Mouse (Mus musculus) cerebellum, postnatal 25 days (tissue): Measurements from ENCODE around the gene Rbfox1.

ENCODE experiments used
- DNase-seq, 2 experiments: peaks; one replicate each; pipeline ENCODE4 v3.0.0; 2021; ENCODE audit warnings: mixed read lengths in 2 of 2

Gene Rbfox1

DNA sequence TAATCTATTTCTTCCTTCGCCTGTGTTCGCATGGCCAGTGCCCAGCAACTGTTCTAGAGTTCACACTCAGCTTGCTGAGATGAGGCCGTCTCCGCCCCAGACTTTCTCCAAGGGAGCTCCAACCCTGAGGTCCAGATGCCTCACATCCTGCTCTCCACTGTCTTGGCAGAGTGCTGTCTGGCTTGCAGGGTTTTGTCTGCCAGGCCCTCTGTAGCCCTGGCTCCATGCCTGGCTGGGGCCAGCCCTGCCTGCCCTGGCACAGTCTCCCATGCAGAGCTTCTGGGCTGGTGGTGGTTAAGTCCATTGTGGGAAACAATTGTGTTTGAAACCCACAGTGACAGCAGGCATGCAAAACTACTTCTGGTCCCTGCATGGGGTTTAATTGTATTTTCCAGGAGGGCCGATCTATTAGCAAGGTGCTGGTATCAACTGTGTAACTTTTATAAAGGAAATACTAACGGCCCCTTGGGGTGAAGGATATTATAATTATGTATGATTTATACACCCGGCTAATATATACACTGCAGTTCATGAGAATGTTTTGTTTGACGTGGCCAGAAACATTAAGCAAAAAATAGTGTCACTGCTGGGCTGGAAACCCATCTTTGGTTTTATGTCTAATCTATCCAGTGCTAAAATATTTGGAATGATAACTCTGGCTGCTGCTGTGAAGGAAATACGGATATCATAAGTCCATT, 831.2 kb downstream of the Rbfox1 start:
- DNase-seq: peak; percentile 89 to 94

DNA sequence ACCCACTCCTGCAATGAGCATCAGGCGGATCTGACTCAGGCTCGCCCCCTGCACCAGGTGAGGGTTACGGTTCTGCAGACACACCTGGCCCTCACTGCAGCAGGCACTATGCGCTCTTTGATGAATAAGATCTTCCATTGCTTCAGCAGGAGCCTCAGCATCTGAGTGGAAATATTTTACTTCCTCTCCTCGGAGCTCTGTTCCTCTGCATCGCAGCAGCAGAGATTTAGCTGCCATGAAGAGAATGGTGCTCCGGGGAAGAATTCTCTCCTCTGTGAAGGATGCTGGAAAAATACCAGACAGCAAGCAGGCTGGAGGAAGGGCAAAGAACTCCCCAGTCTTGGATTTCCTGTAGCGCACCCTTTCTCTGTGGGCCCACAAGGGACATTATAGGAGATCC, 833.9 kb downstream of the Rbfox1 start:
- DNase-seq: no peak

DNA sequence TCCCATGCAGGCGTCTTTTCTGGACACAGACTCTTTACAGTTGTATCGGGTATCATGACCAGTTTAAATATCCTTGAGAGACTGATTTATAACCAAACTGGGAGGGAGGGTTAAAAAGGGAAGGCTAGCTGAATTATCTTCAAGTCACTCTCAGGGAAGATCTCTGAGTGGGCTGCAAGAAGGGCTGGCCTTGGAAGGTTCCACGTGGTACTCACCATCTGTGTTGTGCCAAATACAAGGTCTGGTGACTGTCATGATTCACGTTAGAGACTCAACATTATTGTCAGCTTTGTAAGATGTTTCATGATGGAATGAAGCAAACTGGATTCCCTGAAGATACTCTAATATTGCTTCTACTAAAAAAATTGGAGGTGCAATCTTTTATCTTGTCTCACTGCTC, 847.5 kb downstream of the Rbfox1 start:
- no peak for DNase-seq

DNA sequence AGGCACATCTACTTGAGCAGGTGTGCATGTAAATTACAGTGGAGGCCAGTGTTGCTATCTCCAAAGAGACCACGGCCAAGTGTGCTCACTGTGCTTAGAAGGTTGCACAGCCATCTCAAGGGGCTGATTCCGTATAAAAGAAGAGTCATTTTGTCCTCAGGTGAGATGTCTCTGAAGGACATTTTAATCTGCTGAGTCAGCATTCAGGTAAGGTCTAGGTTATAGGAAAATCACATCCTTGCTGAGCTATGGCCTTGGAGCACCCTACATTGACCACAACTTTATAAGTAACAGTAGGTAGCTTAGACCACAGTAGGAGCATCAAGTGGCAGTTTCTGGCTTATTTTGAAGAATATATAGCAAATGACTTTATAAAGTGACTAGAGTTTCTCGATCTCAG, 848.3 kb downstream of the Rbfox1 start:
- no peak for DNase-seq

DNA sequence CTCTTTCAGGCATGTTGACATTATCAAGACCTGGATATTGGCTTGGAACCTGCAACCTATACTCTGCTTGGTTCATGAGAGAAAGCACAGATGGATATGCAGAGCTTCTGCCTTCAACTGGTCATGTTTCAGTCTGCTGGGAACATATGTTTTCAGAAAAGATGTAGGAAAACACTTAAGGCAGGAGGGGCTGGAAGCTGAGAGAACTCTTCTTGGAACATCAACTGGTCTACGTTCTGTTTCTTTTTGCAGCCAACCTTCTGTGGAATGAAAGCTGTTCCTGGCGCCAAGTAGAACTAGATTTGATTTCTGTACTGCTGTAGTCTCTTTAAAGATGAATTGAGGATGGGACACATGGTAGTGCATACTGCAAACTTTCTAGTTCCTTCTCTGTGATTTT, 851.4 kb downstream of the Rbfox1 start:
- no peak for DNase-seq

DNA sequence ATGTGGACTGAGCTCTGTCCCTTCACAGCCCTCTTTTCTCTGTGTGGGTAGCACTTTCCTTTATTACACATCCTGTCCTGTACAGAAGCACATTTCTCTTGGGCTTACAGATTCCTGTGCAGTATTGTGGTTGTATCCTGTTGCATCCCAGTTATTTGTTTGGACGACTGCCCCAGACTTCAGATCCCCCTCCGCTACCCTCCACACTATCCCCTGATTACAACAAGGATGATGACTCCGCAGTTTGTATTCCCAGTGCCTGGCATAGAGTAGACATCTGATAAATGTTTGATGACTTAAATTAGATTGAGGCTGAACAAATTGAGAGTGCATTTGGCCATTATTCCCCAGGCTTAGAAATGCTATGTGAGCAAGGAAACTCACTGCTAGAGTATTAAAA, 851.8 kb downstream of the Rbfox1 start:
- DNase-seq: no peak

DNA sequence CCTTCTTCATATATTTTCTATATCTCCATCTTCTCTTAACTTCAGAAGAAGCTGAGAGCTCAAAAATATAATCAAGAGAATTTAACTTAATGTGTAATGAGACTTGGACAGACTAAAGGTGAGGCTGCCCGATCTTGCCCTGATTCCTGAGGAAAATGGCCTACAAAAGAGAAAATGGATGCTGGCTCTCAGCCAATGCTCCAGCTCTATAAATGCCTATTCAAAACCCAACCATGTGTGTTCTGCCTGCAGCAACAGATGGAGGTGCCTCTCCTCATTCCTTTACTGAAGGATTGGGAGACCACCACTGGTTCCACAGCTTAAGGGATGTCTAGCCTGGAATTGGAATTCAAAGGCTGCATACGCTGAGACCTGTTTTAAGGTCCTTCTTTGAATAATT, 861.0 kb downstream of the Rbfox1 start:
- peak; percentile 74 to 86 for DNase-seq

DNA sequence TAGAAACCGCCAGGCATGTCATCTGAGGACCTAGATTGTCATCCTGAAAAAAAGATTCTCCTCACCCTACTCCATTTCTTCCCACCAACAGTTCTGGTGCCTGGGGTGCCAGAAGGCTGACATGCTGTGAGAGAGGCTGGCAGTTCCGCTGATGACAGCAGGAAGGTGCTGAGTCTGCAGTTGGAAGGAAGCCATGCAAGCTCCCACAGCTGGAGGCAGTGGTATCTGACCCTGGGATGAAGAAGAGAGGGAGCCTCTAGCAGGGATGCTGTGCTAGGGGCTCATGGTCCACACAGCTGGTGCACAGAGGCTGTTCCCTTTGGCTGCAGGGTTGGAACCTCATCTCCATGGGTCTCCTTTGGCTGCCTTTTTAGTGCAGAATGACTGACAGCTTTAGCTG, 865.3 kb downstream of the Rbfox1 start:
- peak; percentile 53 to 55 for DNase-seq

DNA sequence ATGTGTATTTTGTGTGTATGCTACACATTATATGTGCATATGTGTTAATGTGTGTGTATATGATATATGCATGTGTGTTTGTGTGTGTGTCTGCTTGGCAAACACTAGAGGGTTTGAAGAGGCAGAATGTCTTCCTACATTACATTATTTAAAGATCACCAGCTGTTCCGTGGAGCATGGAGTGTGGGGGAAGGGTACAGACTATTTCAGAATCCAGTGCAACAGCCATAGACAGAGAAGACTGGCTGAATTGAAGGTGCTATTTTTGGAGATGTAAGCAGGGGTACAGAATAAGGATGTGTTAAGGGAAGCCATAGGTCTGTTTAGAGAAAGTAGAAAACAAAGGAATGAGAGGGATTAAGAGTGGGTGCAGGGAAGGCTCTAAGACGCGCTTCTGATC, 869.7 kb downstream of the Rbfox1 start:
- DNase-seq: no peak

DNA sequence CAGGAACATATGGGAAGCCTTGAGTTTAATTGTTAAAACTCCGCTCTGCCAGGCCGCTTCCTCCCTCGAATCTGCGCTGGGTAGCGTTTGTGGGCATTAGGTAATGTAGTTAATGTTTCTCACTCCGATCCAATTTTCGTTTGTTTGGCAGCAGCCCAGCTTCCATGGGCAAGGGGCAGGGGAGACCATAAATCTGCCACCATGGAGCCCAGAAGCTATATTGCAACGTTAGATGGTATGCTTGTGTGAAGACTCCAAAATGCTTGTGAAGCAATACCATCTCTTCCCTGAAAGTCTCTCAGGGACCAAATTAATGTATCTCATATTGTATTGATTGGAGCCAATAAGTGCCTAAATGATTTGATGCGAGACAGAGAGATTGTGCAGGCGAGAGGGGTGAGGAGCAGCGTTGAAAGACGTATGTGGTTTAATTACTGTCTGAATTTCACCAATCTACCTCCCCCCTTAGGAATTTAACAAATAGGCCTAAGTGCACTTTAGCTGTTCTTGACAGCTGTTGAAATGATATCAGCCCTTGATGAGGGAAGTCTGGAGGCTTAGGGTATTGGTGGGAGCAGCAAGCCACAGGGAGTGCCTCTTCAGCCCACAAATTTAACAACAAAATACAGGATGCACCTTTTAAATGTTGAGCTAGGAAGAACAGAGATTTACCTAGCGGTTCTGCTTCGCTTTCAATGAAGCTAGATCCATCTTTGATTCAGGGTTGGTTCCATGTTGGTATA, 884.5 kb downstream of the Rbfox1 start:
- DNase-seq: peak in 1 of 2 experiments; percentile 34

DNA sequence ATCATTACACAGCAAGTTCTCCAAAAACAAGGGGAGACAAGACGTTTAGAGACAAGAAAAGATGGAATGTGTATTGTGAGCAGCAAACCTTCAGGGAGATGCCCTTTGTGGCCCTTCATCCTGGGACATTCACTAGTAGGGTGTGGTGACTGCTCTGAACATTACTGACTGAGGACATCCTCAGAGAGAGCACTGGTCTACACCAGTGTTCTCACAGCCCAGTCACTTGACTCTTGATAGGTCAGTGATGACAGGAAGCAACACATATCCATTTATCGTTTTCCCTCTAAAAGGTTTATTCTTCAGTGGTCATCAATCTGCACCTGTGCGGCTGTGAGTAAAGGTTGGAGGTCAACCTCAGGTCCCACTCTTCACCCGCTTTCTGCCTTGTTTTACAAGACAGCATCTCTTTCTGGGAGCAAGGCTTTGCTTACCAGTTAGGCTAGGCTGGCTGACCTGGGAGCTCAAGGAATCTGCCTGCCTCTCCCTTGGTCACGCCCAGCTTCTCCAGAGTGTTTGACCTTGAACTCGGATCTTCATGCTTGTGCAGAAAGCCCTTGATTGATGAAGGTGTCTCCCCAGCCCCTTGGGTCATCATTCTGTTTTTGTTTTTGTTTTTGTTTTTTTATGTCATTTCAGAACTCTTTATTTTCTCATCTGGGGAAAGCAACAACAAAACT, 892.5 kb downstream of the Rbfox1 start:
- DNase-seq: no peak

DNA sequence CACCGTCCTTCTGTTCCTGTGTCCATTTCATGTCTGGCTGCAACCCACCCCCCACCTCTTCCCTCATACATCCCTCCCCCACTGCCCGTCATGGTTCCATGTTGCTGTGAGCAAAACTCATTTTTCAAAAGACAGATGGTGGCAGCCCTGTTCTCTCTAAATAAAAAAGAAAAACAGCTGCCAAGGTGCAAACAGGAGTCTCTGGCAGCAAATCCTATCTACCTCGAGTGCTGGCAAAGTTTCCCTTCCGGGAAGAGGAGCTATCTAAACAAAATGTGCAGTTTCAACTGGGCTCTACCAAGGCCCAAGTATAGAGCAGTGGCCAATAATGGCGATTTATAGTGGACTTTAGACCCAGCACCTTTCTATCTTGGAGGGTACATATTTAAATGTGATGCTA, 899.0 kb downstream of the Rbfox1 start:
- DNase-seq: peak; percentile 51 to 65

DNA sequence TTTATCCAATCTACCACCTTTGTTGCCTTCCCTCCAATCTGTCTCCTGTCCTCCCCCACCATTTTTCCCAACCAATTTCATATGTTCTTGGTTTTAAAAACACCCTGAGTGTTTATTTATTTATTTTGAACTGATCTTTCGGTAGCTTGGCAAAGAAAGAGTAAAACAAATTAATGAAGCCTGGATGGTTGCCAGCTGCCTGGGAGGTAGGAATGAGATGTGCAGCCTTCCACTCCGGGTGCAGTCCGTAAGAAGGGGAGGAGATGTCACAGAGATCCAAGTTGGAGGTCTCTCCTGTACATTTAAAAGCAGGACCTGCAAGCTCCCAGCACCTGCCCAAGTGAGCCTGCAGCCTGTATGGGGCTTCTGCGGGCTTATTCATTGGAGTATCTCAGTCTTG, 899.9 kb downstream of the Rbfox1 start:
- peak in 1 of 2 experiments; percentile 51 for DNase-seq

DNA sequence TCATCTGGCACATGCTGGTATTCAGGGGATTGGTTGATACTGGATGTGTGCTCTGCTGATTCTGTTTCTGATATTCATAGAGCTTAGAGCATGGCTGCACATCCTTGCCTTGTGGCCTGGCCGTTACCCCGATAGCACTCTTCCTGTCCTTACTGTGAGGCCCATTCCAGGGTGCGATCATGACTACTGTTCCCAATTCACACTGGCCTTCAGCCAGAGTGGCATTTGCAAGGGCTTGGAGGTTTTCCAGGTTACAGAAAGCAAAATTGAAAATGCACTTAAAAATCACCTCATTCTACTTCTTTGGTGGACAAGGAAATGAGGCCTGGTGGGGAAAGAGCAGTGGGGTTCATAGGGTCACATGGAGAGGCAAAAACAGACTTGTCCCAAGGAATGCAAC, 906.1 kb downstream of the Rbfox1 start:
- DNase-seq: peak; percentile 70 to 78

DNA sequence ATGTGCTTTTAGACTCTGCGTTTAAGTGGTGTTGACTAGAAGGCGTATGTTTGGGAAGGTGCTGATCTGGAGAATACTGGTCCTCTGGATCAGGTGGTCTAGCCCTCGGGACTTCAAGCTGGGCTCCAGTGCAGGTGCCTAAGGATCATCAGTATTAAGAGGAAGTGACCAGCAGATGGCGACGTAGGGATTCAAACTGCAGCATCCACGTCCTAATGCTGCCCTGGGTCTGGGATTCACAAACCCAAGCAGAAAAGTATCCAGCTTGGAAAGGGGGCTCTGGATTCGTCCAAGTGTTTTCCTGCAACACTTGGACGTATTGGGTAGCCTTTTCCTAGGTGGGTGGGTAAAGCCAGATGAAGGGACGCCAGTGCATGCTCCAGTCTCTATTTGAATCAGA, 906.5 kb downstream of the Rbfox1 start:
- peak; percentile 73 to 85 for DNase-seq

DNA sequence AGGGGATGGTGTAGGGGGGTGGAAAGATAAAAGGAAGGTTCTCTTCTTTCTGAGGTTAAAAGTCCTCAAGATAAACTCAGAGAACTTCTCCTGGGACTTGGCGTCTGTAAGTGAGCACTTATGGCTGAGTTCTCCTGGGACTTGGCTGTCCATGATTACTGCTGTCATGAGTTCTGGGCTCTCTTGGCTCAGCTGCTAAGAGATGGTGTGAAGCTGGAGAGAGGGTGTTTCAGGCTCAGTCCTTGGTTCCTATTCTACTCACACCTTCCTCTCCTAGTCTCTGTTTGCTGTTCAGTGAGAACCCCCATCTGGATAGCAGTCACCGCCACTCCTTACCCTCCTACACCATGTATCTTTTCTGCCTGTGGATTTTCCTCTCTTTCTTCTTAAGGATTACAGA, 921.1 kb downstream of the Rbfox1 start:
- no peak for DNase-seq

DNA sequence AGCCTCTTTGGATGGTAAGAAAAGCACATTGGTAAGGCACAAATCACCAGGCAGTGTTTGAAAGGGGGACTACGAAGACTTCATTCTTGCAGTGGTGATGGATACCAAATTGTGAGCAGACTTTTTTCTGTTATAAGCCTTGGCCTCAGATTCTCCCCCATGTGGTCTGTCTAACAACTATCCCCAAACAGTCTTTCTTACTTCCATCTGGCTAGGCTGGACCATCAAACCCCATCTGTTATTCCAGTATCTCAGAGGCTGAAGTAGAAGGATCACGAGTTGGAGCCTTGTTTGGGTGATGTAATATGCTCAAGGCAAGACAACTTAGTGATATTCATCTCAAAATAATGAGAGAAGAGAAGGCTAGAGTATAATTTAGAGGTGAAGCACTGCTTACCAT, 922.7 kb downstream of the Rbfox1 start:
- DNase-seq: peak in 1 of 2 experiments; percentile 35

DNA sequence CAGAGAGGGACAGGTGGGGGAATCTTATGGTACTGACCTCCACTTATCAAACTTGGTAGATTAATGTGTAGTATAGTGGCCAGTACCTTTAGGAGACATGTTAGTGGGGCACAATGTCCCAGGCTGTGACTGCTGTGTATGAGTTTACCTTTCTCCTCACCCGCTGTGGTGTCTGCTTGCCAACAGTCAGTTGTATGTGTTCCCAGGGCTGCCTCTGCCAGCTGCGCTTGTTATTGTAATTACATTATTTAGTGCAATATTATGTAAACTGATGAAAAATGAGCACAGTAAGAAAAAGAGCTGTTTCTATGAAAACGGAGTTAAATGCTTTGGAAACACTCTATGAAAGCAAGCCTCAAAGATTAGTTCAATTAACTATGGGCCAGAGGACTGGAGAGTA, 928.7 kb downstream of the Rbfox1 start:
- DNase-seq: no peak

DNA sequence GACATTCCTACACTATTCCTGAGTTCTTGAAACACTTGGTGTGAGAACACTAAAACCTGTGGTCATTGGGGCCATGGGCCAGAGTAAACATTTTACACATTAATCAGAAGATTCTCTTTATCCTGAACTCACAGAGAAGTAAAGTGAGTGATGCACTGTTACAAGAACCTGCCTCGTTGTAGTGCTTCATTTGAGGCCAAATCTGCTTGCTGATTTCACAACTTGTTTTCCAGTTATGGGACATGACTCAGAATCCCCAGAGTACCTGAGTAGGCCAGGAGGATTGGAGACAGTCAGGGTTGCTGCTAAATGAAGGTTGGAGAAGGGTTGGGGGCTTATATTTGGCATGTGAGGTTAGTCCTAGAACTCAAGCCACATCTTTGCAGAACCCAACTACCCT, 936.6 kb downstream of the Rbfox1 start:
- no peak for DNase-seq

DNA sequence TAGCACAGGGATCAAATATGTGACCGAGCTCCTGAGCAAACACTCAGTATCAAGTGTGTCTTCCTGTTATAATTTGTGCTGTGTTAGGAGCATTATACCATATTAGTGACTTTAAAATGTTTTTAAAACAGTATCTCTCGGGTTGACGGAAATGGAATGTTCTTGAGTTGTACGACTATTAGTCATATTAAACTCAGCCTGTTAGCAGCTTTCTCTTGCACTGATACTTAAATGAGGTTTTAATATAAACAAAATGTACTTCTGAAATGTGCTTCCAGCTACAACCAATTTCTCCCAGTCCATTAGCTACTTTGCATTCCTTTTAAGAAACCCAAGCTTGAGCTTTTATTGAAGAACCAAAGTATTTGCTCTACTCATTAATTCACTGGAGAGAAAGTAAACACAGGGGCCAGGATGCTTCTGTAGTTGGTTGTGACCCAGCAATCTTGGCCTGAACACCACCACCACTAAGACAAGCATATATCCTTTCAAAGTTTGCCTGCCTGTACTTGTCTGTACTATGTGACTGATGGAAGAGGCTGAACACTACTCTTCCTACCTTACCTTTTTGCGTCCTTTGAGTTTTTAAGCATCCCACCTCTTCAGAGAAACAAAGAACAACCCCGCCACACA, 944.9 kb downstream of the Rbfox1 start:
- no peak for DNase-seq

DNA sequence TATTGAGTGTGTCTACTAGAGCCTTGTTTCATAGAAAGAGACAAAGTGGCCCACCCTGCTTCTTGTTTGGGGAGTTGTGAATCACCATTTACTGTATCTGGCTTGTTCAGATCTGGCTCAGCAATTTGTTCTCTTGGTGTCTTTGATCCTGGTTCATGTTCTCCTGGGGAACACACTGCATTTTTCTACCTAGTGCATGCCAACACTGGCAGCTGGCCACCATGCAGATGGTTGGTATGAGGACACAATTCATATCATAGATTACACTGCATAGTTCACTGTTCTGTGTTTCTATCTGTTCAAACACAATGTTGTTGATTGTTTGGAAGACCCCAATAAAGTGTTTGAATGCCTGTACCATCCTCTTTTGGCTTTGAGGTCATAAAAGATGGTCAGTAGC, 948.3 kb downstream of the Rbfox1 start:
- DNase-seq: peak; percentile 73 to 83

DNA sequence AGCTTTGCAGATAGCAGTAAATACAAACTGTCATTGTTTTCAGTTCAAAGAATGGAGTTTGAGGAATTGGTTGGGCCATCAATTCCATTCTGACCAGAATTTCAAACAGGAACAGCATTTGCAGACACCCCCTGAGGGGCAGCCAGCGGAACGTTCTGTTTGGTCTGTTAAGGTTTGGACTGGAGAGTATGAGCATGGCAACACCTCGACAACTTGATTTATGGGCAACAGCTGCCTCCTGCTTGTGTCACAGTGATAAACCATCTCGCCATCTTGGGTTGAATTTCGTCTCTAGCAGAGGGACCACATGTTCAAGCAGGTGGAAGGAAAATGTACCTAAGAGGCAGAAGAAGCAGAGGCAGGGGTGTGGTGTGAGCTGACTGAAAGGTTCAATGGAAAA, 949.9 kb downstream of the Rbfox1 start:
- DNase-seq: no peak

DNA sequence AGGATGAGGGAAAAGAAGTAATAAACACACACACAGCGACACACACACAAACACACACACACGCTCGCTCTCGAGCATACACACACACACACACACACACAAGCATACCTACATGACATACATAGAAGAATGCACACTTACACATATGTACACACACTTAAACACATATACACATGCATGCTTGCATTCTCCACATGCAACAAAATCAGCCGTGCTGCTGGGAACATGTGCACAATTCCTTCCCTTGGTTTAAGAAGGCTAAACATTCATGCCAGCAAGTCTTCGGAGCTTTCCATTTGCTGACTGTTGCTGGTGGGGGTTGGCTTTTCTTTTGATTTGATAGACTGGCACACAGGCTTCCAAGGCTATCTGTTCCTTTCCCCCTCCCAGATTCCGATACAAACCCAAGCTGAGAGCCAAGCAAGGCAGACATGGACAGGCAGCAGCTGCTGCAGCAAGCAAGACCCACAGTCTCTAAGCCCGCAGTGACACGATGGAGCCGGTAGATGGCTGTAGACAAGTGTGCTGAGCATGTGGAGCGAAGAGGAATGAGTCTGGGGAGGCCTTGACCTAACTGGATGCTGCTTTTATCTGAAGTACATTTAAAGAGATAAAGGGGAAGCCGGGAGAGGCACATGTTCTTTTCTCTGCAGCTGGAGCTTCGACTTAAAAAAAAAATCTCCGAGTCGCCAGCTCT, 954.3 kb downstream of the Rbfox1 start:
- peak; percentile 67 to 77 for DNase-seq
